Mouse (Mus musculus) testis, adult 2 months (tissue): Measurements from ENCODE around the gene Adam15. TPM values are rescaled to one million over a fixed set of nuclear protein-coding genes. Genes with fewer than 3 reads are reported as not detected.
A peak's percentile ranks its signal among the peaks of the same experiment; 100 is the strongest.

ENCODE experiments used
- H3K27ac ChIP-seq: fragments of 200-500 bp; 2 replicates; pipeline ENCODE4 v1.5.1; 2012; ENCODE audit warnings: low read depth, low read length; ENCODE audit not compliant: control insufficient read depth, insufficient read depth
- H3K27me3 ChIP-seq: fragments of 200-500 bp; 2 replicates; pipeline ENCODE4 v1.6.1; 2012; ENCODE audit warnings: mild to moderate bottlenecking, low read length, moderate library complexity; ENCODE audit not compliant: control insufficient read depth, insufficient read depth
- H3K36me3 ChIP-seq: fragments of 200-500 bp; 2 replicates; pipeline ENCODE4 v1.6.1; 2012; ENCODE audit warnings: mild to moderate bottlenecking, low read length; ENCODE audit not compliant: control insufficient read depth, insufficient read depth
- H3K4me1 ChIP-seq: fragments of 200-500 bp; 2 replicates; pipeline ENCODE4 v1.6.1; 2012; ENCODE audit warnings: low read length; ENCODE audit not compliant: control insufficient read depth, insufficient read depth
- H3K4me3 ChIP-seq: fragments of 200-500 bp; 2 replicates; pipeline ENCODE4 v1.5.1; 2012; ENCODE audit warnings: low read depth, mild to moderate bottlenecking, low read length, moderate library complexity, mixed read lengths; ENCODE audit not compliant: control insufficient read depth
- CTCF ChIP-seq: fragments of 200-500 bp; IDR thresholded peaks from 2 replicates; pipeline ENCODE4 v1.5.1; 2012; ENCODE audit warnings: low read depth, mild to moderate bottlenecking, inconsistent platforms, low read length, moderate library complexity; ENCODE audit not compliant: control insufficient read depth, insufficient read depth, insufficient replicate concordance
- POLR2A ChIP-seq: fragments of 200-500 bp; IDR thresholded peaks from 2 replicates; pipeline ENCODE4 v1.6.1; 2012; ENCODE audit warnings: low read depth, mild to moderate bottlenecking, inconsistent platforms, low read length, moderate library complexity; ENCODE audit not compliant: control insufficient read depth
- polyA plus RNA-seq: library from polyadenylated mRNA; depleted of rRNA; stranded (reverse); fragments of >200 nt; gene quantifications from 2 replicates; pipeline ENCODE4 v1.2.3, GENCODE M21; 2012

The Adam15 gene
- polyA plus RNA-seq, 1 experiment = 39.7 TPM

- H3K4me3 ChIP-seq = no peak overlapping the region
- no peaks in the 10 kb centered on the region for H3K27me3 ChIP-seq
- H3K27ac ChIP-seq = no peak overlapping the region
- H3K36me3 ChIP-seq = no peaks in the 10 kb centered on the region
- peaks cover 10% of the 10 kb centered on the region for H3K4me1 ChIP-seq
- TF ChIP-seq POLR2A (no peak), CTCF (no peak)
Measured at GRCm38 (mm10) chr3:89373581-89374231, 23.9 kb upstream of the Adam15 start.

- TF ChIP-seq CTCF (no peak), POLR2A (no peak)
- H3K27me3 ChIP-seq = no peaks in the 10 kb centered on the region
- H3K36me3 ChIP-seq = no peaks in the 10 kb centered on the region
- peaks cover 5% of the 10 kb centered on the region for H3K4me1 ChIP-seq
- H3K4me3 ChIP-seq = peak overlapping the region; percentile 74
- no peak overlapping the region for H3K27ac ChIP-seq
Measured at GRCm38 (mm10) chr3:89367338-89367737, 17.5 kb upstream of the Adam15 start.

GRCm38 (mm10) chr3:89365486-89366414 lies 16.0 kb upstream of the Adam15 start:
- Histone ChIP-seq H3K4me1 (peaks cover 5% of the 10 kb centered on the region), H3K27me3 (no peaks in the 10 kb centered on the region), H3K36me3 (no peaks in the 10 kb centered on the region), H3K27ac (no peak overlapping the region), H3K4me3 (peak overlapping the region; percentile 74)
- no peak for TF ChIP-seq POLR2A

DNA sequence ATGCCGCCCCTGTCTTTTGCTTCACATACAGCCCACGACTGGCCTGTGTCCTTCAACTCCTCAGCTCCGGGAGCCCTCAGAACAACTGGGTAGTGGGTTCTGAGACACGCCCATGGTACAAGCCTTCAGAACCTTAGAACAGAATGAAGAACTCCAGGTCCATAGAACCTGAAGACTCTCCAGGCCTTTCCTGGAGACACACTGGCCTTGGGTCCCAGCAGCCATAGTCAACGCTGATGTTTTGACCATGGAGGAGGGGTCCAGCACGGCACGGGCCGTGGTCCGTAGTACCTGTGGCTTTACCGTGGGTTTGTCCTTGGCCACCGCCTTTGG lies 15.3 kb upstream of the Adam15 start, which contains the start of gene Dcst1:
Gene Dcst1 (minus strand): TSS at position 101 of the 333 bp plus-strand sequence.
- H3K4me1 ChIP-seq = peaks cover 5% of the 10 kb centered on the region
- TF ChIP-seq CTCF = no peak
- TF ChIP-seq POLR2A = peak; percentile 40; the same call in 1 of the 2 replicates
- peak within 1 kb of the TSS; percentile 74 for H3K4me3 ChIP-seq
- H3K27me3 ChIP-seq = no peaks in the 10 kb centered on the region
- H3K36me3 ChIP-seq = no peaks in the 10 kb centered on the region
- no peak within 1 kb of the TSS for H3K27ac ChIP-seq

DNA sequence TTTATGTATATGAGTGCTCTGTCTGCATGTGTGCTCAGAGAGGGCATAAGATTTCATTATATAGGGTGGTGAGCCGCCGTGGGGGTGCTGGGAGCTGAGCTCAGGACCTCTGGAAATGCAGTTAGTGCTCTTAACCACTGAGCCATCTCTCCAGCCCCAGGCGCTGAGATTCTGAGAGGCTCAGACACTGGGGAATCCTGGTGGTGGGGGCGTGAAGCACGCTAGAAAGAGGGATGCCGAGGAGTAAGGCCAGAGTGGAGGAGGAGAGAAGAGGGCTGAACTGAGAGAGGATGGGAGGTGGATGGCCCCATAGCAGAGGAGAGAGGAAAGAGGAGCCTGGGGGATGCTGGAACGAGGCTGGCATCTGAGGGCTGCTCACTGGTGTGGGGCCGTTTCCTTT lies 14.8 kb upstream of the Adam15 start:
- Histone ChIP-seq H3K4me1 (peaks cover 5% of the 10 kb centered on the region), H3K27ac (no peak overlapping the region), H3K4me3 (peak overlapping the region; percentile 72), H3K27me3 (no peaks in the 10 kb centered on the region), H3K36me3 (no peaks in the 10 kb centered on the region)
- TF ChIP-seq CTCF (no peak), POLR2A (no peak)

GRCm38 (mm10) chr3:89361675-89362074 lies 11.9 kb upstream of the Adam15 start, which contains the start of gene Dcst2:
Gene Dcst2, plus strand, starts transcription at chr3:89361975.
- TF ChIP-seq POLR2A = no peak
- no peak for TF ChIP-seq CTCF
- H3K4me1 ChIP-seq = peaks cover 2% of the 10 kb centered on the region
- no peak within 1 kb of the TSS; the same call in 1 of the 2 replicates for H3K4me3 ChIP-seq
- no peak within 1 kb of the TSS for H3K27ac ChIP-seq
- H3K27me3 ChIP-seq = no peaks in the 10 kb centered on the region
- no peaks in the 10 kb centered on the region for H3K36me3 ChIP-seq

DNA sequence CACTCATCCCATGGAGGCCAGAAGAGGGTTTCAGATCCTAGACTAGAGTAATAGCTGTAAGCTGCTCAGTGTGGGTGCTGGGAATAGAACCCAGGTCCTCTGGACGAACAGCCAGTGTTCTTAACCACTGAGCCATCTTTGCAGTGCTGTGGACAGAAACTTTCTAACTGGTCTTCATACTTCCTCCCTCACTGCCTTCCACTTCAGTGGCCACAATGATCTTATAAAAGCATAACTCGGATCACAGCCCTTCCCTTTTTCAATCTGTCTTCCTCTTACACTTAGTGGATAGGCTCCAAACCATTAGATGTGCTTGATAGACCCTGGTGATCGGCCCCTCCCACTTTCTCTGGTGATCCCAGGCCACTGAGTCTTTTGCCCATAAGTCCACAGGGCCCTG lies 10.4 kb upstream of the Adam15 start:
- H3K4me3 ChIP-seq = no peak overlapping the region
- peaks cover under 1% of the 10 kb centered on the region for H3K4me1 ChIP-seq
- TF ChIP-seq POLR2A (no peak), CTCF (no peak)
- no peak overlapping the region for H3K27ac ChIP-seq
- H3K36me3 ChIP-seq = no peaks in the 10 kb centered on the region
- H3K27me3 ChIP-seq = no peaks in the 10 kb centered on the region
